Mouse (Mus musculus): ENCODE results near the gene Lmo1.

The Lmo1 gene

DNA sequence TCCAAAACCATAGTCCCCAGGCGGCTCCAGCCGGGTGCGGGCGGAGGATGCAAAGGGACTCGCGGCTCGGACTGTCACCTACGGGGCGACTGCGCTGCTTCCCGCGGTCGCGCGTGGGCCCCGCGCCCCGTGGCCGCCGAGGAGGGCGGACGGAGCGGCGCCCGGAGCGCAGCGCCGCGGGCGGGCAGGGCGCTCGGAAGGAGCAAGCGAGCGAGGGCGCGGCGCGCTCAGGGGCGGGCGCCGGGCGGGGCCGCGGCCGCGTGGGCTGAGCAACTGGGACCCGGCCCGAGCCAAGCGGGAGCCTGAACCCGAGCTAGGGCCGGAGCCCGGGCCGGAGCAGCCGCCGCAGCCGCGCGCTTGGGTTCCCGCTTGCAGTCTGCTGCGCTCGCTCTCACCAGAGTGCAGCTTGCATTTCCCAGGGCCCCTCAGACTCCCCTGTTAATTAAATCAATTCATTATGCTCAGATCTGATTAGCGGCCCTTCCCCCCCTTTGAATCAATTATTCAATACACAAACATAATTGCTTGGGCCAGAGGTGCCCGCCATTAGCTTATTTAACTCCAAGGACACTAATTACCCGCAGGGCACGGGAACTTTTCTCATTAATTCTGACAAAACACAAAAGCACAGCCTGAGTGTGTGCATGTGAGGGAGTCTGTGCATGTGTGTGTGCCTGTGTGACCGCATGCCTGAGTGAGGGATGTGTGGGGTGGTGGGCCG lies at the start of gene Lmo1:
Lmo1 (minus strand) TSS at position 259 of the 721 bp plus-strand sequence.
- no peak for DNase-seq (ENCODE audit: extremely low spot score, low read depth, low spot score)

DNA sequence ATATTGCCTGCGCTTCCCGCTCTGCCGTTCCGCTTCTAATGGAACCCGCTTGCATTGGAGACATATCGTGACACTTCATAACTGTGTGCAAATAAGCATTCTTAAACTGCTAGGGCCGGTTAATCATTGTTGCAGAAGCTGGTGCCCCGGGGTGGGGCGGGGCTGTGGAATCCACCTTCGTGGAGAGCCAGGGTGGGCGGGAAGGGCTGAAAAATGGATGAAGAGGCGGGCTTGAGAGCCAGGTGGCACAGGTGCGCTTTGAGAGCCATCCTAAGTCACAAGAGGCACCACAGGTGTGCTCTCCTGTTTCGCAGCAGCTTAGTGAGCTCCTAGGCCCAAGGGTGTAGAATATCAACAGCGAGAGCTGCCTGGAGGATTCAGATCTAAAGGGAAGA lies 46.7 kb upstream of the Lmo1 start:
- no peak for DNase-seq (ENCODE audit: extremely low spot score, low read depth, low spot score)

DNA sequence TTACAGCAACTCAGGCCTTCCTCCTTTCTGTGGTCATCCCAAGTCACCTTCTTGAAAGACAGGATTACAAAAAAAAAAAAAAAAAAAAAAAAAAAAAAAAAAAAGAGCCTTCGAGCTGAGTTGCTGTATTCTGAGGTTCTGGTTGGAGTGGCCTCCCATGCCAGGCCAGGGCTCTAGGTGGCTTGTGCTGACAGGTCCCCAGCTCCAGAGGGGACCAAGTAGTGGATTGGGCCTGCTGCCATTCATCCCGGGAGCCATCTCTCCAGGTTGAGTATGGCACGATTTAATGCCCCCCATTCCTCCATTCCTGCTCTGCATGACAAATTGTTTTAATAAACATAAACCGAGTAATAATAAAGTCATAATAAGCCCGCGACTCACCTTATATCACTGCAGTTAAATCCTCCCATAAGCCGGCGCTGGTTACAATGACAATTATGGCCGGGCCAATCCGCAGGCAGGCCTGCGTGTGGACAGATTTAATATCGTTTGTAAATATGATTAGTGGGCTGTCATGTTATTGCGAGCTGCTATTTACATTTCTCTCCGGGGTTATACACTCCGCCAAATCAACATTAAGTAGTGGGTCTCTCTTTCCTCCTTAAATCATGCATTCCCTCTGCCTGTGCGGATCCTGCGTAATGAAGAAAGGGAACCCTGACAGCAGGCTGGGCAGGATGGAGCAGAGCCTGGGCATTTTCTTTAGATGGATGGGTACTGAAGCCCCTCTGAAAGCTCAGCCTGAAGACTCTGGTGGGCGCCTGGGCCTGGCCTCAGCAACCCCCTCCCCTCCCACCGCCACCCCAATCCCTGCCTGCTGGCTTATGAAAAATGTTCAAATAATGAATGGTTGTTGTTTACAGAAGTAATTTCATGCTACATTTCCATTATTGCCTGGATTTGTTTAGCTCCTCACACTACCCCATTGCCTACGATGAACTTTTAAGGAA lies 46.0 kb upstream of the Lmo1 start:
- no peak for DNase-seq (ENCODE audit: extremely low spot score, low read depth, low spot score)

DNA sequence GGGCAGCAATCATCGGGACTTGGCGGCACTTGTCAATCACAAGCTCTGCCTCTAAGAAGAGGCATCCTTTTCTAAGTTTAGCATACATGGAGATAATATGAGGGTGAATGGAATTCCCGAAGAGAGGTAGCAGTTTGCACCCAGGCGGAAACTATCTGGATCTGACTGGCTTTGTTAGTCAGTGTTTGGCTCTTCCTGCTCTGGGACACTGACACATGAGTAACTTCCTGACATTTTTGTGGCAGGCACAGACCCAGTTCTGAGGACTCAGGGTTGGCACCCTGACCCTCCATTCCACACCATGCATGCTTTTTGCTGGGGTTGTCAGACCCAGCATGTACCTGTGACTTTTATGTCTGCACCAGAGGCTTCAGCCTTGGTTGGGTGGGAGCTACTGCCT lies 45.0 kb upstream of the Lmo1 start:
- no peak for DNase-seq (ENCODE audit: extremely low spot score, low read depth, low spot score)

DNA sequence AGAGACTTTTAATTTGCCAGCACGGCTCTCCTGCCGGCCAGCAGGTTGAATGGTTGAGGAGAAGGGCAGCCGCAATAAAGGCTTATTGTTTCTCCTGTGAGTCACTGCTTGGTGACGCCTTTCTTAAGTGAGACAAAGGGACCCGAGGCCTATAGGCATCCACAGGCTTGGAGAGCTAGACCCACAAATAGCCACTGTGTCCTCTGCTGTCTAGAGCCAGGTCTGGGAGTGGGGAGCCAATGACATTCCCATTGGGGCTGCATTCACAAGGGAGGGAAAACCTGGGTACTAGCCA lies 43.9 kb upstream of the Lmo1 start:
- DNase-seq (ENCODE audit: extremely low spot score, low read depth, low spot score) = no peak

DNA sequence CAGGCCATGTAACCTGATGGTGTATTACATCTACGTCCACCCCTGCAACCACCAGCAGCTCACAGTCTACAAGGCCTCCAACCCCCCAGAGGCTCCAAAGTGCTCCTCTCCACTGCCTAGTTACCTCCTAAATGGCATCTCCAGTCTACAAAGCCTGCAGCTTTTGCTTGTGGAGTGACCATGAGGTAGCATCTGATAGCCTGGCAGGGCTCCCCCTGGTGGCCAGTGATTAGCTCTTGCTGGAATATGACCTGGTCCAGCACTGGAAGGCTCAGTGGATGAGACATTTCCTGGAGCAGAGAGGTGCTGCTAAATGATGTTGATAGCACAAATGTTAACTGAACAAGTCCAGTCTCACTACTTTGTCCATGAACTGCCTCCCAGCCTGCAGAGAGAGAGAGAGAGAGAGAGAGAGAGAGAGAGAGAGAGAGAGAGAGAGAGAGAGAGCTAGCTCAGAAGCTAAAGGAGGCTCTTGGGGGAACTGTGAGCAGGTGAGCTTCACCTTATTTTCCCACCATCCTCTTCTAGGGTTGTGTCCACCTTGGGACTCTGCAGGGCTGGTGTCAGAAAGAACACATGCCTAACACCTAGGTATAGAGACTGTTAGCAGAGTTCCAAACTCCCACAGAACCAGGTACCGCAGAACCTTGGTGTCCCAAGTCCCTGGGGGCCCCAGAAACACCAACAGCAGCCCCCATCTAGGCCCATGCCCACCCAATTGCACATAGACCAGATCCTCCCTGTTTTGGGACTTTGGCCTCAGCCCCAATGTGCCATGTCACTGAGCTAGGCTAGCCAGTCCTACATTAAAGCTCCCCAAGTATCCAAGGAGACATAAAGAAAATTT lies 43.3 kb upstream of the Lmo1 start:
- DNase-seq (ENCODE audit: extremely low spot score, low read depth, low spot score) = peak; percentile 73

DNA sequence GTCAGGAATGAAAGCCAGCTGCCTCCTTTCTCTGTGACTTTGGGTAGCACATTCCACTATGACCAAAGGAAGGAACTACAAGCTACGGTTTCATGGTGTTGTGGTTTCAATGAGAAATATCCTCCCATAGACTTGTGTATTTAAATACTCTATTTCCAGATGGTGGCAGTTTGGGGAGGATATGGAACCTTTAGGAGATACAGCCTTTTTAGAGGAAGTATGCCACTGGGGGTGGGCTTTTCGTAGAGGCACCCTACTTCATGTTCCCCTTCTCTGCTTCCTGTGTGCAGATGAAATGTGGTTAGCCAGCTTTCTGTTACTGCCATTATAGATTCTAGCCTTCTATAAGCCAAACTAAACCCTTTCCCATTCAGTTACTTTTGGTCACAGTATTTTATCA lies 34.8 kb upstream of the Lmo1 start:
- no peak for DNase-seq (ENCODE audit: extremely low spot score, low read depth, low spot score)

DNA sequence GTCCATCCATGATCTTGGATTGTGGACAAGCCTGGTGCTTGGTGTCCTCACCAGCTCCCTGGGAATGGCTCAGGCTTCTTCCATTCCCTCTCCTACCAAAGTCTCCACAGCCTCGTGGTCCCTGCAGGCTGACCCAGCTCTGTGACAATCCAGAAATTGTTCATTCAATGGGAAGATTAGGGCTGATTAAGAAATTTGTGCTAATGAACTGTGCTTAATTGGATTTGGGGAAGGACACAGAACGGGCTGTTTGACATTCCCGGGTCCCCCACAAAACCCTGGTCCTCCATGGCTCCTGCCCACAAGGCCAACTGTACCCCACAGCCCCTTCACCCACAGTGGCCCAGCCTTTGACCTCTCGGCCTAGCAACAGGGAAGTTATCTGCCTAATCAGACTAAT lies 32.8 kb upstream of the Lmo1 start:
- DNase-seq (ENCODE audit: extremely low spot score, low read depth, low spot score) = no peak

DNA sequence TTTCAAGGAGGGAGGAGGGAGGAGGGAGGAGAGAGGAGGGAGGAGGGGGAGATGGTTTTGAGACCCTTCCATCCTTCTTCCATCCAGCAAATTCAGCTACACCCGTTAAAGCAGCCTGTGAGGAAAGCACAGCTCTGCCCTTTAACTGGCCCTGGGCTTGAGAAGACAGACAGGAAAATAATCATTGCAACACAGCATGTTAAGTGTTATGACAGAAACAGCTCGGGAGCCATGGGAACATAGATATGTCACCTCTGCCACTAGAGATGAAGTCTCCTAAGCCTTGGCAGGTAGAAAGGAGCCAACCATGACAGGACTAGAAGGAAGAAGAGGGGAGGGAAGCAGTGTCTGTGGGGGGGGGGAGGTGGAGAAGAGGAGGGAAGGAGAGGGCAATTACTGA lies 31.4 kb upstream of the Lmo1 start:
- no peak for DNase-seq (ENCODE audit: extremely low spot score, low read depth, low spot score)

DNA sequence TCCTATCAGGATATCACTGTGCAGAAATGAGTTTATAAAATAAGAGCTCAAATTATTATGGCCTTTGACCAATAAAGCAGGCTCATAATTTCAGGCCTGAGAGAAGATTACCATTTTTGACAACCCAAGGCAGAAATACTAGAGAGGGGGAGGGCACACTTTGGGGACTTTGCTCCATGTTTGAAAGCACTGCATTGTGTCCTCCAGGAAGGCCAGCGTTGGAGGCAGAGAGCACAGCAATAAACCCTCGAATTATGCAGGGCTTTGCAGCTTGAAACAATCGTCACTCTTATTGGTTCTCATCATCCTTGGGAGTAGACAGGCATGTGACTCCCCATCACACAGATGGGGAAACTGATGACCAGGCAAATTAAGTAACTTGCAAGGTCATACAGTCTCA lies 28.1 kb upstream of the Lmo1 start:
- no peak for DNase-seq (ENCODE audit: extremely low spot score, low read depth, low spot score)

DNA sequence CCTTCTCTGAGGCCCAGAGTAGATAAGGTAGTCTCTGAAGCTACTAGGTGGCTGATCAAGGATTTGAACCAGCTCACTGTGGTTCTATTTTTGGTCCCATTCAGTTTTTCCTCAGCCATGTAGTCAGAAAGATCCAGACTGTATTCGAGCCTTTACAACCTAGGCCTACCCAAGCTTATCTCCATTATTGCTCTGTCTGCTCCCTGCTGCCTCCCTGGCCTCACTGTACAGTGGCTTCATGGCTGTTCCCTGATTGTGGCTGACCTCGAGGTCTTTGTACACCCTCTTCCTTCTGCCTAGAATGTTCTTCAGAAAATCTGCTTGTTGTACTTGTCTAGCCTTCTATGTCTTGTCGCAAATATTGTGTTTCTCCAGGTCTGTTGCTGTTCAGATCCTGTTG lies 25.6 kb upstream of the Lmo1 start:
- DNase-seq (ENCODE audit: extremely low spot score, low read depth, low spot score) = no peak

DNA sequence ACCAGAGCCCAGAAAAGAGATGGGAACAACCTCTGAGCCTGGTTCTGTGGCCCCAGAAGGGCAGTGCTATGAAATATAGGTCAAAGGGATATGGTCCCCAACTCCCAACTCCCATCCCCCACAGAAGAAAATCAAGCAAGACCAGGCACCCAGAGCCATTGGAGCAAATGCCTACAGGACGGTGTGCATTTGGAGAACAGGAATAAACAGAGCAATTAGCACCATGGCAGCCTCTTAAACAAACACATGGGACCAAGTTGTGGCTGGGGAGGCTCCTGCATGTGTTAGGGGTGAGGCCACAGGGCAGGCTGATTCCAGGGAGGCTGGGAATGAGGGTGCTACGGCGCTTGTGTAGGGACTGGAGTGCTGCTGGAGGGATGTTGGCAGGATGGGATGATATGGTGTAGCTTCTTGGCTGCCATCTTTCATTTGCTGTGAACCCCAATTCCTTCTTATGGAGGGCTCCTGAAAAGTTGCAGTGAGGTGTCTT lies 22.2 kb upstream of the Lmo1 start:
- DNase-seq (ENCODE audit: extremely low spot score, low read depth, low spot score) = no peak

DNA sequence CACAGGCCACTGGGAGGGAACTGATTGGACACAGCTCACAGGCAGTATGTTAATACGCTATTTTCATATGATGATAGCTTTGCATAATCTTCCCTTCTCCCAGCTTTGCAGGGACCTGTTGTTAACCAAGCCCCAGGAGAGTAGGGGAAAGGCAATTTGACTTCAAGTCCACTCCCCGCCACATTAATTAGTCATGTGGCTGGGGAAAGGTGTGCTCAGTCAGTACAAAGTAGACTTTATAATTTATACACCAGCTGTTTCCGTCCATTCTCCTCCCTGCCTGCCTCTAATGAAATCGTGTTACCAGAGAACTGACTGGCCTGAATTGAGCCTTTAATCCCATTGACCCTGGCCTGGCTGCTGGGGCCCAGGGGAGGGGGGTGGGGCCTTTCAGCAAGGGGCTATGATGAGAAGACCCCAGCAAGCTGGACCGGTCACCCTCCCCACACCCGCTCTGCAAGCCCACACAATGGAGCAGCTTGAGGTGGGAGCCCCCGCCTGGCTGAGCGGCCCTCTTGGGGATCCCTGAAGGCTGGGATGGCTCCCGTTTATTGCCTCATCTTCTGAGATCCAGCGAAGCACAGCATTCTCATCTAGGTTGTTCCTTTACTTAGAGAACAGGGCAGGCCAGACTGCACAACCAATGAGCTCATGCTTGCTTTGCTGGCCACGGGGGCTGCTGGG lies 21.5 kb upstream of the Lmo1 start:
- DNase-seq (ENCODE audit: extremely low spot score, low read depth, low spot score) = no peak

DNA sequence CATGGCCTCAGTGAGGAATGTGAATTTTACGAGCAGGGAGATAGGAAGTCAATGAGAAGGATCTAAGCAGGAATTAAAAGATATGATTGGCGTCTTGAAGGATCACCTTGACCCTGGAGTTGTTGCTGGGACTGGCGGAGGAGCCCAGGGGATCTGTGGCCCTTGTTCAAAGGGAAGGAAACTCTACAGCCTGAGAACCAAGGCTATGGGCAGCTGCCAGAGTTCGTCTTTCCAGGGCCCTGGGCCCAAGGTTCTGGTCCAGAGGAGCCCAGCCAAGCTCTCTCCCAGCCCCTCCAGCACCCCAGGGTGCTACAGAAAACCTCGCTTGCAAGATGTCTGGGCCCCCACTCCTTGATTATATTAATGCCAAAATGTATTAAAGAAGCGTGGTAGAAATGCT lies 21.0 kb upstream of the Lmo1 start:
- DNase-seq (ENCODE audit: extremely low spot score, low read depth, low spot score) = no peak

DNA sequence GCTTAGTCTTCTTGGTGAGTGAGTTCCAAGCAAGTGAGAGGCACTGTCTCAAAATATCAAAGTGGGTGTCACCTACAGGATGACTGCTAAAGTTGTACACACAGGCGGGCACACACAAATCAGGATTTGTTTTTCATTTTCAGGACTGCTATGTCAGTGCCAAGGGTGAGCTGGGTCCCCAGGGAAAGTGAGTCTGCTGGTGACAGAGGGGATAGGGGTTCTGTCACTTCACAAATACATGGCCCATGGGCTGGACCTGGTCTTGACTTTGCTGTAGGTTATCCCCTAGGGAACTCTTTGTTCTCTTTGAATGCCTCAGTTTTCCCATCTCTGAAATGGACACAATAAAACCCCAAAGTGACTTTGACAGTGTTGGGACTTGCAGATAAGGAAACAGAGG lies 19.8 kb upstream of the Lmo1 start:
- no peak for DNase-seq (ENCODE audit: extremely low spot score, low read depth, low spot score)

DNA sequence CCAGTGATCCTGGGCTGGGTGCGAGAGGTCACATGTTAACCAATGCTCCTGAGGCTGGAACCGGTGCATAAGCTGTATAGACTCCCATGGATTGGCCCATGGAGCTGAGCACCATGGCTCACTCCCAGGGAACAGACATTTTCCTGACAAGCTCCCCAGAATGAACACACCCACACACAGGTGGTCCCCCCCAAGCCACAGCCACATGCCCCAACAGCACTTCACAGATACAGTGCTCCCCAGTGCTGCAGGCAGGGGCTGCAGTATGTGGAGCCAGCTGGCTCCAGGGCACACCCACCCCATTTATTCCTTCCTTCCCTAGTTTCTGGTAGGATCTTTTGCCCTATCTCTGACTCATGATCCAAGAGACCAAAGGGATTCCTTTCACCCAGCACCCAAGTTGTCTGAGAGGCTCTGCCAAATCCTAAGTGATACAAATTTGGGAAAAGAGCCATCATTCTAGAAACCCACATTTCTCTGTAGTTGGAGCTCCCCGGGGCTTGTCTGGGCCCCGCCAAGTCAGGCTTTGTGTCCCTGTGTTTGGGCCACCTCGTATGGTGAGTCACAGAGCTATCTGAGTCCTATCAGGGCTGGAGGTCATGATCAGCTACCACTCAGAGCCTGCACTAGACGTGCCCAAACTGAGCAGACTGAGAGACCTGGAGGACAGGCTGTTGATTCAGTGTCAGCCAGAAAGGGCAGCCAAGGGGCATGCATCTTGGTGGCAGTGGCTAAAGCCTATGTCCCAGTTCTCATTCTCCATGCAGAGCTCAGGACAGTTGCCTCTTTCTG lies 12.4 kb upstream of the Lmo1 start:
- no peak for DNase-seq (ENCODE audit: extremely low spot score, low read depth, low spot score)

DNA sequence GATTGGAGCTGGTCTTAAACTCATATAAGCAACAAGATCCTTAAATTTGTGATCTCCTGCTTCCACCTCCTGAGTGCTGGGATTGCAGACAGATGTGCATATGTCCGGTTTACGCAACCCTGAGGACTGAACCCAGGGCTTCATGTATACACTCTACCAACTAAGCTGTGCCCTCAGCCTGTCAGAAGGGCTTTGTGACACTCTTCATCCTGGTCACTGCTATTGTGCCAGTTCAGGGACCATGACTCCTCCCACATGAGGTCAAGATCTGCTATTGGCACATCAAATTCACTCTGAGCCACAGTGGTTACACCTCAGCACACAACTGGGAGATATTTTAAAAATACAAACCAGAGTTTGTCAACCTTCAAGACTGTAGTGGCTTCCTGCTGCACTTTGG lies 11.0 kb upstream of the Lmo1 start:
- DNase-seq (ENCODE audit: extremely low spot score, low read depth, low spot score) = no peak

DNA sequence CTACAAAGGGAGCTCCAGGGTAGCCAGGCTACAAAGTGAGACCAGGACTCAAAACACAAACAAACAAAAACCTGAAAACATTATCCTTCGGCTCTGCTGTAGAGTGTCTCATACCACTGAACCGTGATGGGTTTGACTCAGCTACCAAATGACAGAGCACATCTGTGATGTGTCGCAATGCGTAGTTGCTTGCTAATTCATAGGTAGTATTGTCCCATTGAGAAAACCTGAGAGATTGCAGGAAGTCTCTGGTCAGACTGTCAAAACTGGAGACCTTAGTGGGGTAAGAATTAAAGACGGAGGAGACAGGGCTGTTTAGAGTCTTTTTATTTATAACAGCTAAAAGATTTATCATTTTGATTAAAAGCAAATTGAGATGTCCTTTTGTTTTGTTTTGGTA lies 10.6 kb upstream of the Lmo1 start:
- DNase-seq (ENCODE audit: extremely low spot score, low read depth, low spot score) = no peak

DNA sequence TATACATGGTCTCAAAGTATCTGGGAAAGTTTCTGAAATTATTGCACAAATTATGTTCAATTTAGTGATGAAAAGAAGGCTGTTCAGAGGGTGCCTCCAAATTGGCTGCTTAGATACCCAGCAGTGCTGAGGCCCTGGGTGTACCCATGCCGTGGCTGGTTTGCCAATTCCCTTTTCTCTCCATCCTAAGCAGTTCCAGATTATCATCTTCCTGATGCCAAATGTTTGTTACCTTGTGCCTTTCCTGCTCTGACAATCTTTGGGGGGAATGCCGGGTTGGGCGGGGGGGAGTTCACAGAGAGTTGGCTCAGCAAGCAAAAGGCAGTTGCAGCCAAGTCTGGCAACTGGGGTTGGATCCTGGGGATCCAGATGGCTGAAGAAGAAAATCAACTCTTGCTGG lies 1.7 kb upstream of the Lmo1 start:
- no peak for DNase-seq (ENCODE audit: extremely low spot score, low read depth, low spot score)
